ENCODE assay signal across 8 mouse cellular contexts in genomic region chr17:70429746-70430451, GRCm38 (mm10).
DNase-seq lines count a peak whose midpoint lies in the region; ATAC-seq lines count a peak whose summit lies in the region.

No protein-coding gene starts in this region.

- intact Hi-C loops in gastrocnemius, postnatal 14 days (cut with DNase I; ENCODE audit: low total_unique reads), result loop anchor here (5.0 kb wide), 1 partner anchor 202 kb away; no protein-coding TSS in a partner anchor

- DNase-seq in adipocyte (ENCODE audit: low spot score), result peak; percentile 62
- DNase-seq in cerebellum, postnatal 4 days (ENCODE audit: low spot score in 2 of 2), result peak; percentile 69 to 86
- peak; percentile 52 for DNase-seq in gastrocnemius, postnatal 14 days
- DNase-seq in induced T-regulatory cell, adult 2 months (ENCODE audit: low read depth), result peak; percentile 41
- peak; percentile 56 to 83 for DNase-seq in left cerebral cortex, adult 8-10 months (ENCODE audit: low spot score in 2 of 2)
- peak; percentile 65 to 69 for DNase-seq in right cerebral cortex, postnatal 36 days (ENCODE audit: low spot score in 2 of 2)

- peak; percentile 90 for ATAC-seq in megakaryocyte progenitor cell, adult 5-6 weeks (replicated peaks; ENCODE audit: poor library complexity)
- no peak for ATAC-seq in monocyte, adult 5-6 weeks (replicated peaks; ENCODE audit: insufficient number of reproducible peaks, low FRiP score, low TSS enrichment, poor library complexity, severe bottlenecking)
